ENCODE assay signal across 18 mouse cellular contexts in the genomic region with DNA sequence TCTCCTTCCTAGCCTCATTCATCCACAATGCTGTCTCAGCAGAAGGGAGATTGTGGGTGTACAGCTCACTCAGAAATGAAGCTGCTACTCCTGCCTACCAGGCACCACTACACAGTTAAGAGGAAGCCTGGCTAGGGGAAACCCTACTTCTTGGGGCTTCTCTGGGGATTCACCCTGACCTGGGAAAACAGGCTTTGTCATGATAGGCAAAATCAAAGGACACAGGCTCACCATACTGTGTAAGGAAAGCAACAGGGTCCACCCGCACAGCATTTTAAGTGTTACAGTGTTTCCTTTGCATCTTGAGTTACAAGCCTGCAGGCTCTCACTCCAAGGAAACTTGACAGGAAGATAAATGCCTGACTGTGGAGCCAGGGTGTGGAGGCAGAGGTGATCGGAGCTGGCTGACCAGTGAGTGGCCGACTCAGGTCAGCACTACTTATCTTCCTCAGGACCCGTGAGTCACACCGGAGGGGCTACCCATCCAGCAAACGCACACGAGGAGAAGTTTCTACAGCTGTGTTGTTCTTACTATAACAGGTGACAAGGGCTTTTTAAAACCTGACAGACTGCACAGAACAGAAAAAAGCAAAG. TPM values are rescaled to one million over a fixed set of nuclear protein-coding genes. Genes with fewer than 3 reads are reported as not detected.
A peak's percentile ranks its signal among the peaks of the same experiment; 100 is the strongest.
DNase-seq lines count a peak whose midpoint lies in the region; ATAC-seq lines count a peak whose summit lies in the region.
"Had no signal": no experiment of that assay in that cellular context is flagged by ENCODE, and none has a peak within 500 bp of the region (broad histone marks: within the 10 kb centered on the region; RNA-seq: fewer than 3 reads in every experiment).

No protein-coding gene starts in this region.

- no peak overlapping the region for H3K9ac ChIP-seq in intestine, embryonic 15.5 days
- H3K9ac ChIP-seq in intestine, embryonic 16.5 days (ENCODE audit: low read depth, low read length): no peak overlapping the region
- no peak overlapping the region for H3K9ac ChIP-seq in neural tube, embryonic 15.5 days (replicated peaks)
- H3K9ac ChIP-seq: embryonic facial prominence, embryonic 15.5 days; hindbrain, embryonic 12.5 days; limb, embryonic 13.5 days; liver, embryonic 14.5 days; lung, embryonic 14.5 days; midbrain, embryonic 13.5 days; neural tube, embryonic 12.5 days had no signal

- peak; percentile 55 for DNase-seq in embryo, embryonic 10 days (ENCODE audit: low spot score)
- DNase-seq in embryo, embryonic 9.5 days (ENCODE audit: extremely low spot score): no peak
- peak; percentile 23 for DNase-seq in neural tube, embryonic 10.5 days (ENCODE audit: extremely low spot score, low spot score)
- no peak for DNase-seq in cerebellum, postnatal 14 days

- no peaks in the 10 kb centered on the region; the same call in 1 of the 2 replicates for H3K4me1 ChIP-seq in intestine, embryonic 15.5 days (replicated peaks)
- H3K4me1 ChIP-seq in intestine, embryonic 16.5 days (ENCODE audit: control insufficient read depth, insufficient read depth, low read length): peaks cover 8% of the 10 kb centered on the region
- peaks cover 3% of the 10 kb centered on the region; the same call in 1 of the 2 replicates for H3K4me1 ChIP-seq in neural tube, embryonic 15.5 days
- H3K4me1 ChIP-seq: embryonic facial prominence, embryonic 15.5 days; midbrain, embryonic 13.5 days had no signal

- no peaks in the 10 kb centered on the region for H3K9me3 ChIP-seq in intestine, embryonic 15.5 days
- H3K9me3 ChIP-seq in intestine, embryonic 16.5 days (ENCODE audit: control insufficient read depth, low read length): 0 out of 2 replicates have a peak, but pooled peaks cover 2% of the 10 kb centered on the region
- no peaks in the 10 kb centered on the region for H3K9me3 ChIP-seq in neural tube, embryonic 15.5 days (replicated peaks)
- H3K9me3 ChIP-seq: embryonic facial prominence, embryonic 15.5 days; G1E; hindbrain, embryonic 12.5 days; limb, embryonic 13.5 days; midbrain, embryonic 13.5 days; neural tube, embryonic 12.5 days had no signal

- 0 out of 2 replicates have a peak, but pooled peaks have one; percentile 13 for ATAC-seq in intestine, embryonic 15.5 days
- no peak for ATAC-seq in intestine, embryonic 16.5 days
- ATAC-seq in neural tube, embryonic 15.5 days (ENCODE audit: low FRiP score): no peak
- no peak for ATAC-seq in activated CD4-positive, CD25-positive, alpha-beta regulatory T cell, adult 4 months
- ATAC-seq: forebrain, embryonic 14.5 days; midbrain, embryonic 13.5 days had no signal

- 24% methylated on average over 7 of the region's 7 CpGs for WGBS in intestine, embryonic 15.5 days
- 25% methylated on average over 7 of the region's 7 CpGs for WGBS in intestine, embryonic 16.5 days
- WGBS in neural tube, embryonic 15.5 days: 57% methylated on average over 7 of the region's 7 CpGs

- no peak overlapping the region for H3K4me2 ChIP-seq in intestine, embryonic 15.5 days (replicated peaks)
- H3K4me2 ChIP-seq in intestine, embryonic 16.5 days (ENCODE audit: low read depth, low read length): no peak overlapping the region
- no peak overlapping the region for H3K4me2 ChIP-seq in neural tube, embryonic 15.5 days
- H3K4me2 ChIP-seq: embryonic facial prominence, embryonic 15.5 days; hindbrain, embryonic 12.5 days; limb, embryonic 13.5 days; lung, embryonic 14.5 days; midbrain, embryonic 13.5 days; neural tube, embryonic 12.5 days had no signal

- no peak overlapping the region for H3K4me3 ChIP-seq in intestine, embryonic 15.5 days (replicated peaks)
- H3K4me3 ChIP-seq in intestine, embryonic 16.5 days (ENCODE audit: low read length): no peak overlapping the region
- H3K4me3 ChIP-seq in neural tube, embryonic 15.5 days (replicated peaks): no peak overlapping the region
- H3K4me3 ChIP-seq: embryonic facial prominence, embryonic 15.5 days; gastrocnemius, adult 2 months; hindbrain, embryonic 12.5 days; limb, embryonic 13.5 days; midbrain, embryonic 13.5 days; neural tube, embryonic 12.5 days had no signal

- no peaks in the 10 kb centered on the region for H3K36me3 ChIP-seq in intestine, embryonic 15.5 days
- peaks cover 7% of the 10 kb centered on the region; the same call in 1 of the 2 replicates for H3K36me3 ChIP-seq in intestine, embryonic 16.5 days (ENCODE audit: control insufficient read depth, insufficient read depth, low read length)
- peaks cover 4% of the 10 kb centered on the region; the same call in 1 of the 2 replicates for H3K36me3 ChIP-seq in neural tube, embryonic 15.5 days
- H3K36me3 ChIP-seq: G1E had no signal

- no peak overlapping the region for H3K27ac ChIP-seq in intestine, embryonic 15.5 days
- H3K27ac ChIP-seq in intestine, embryonic 16.5 days (ENCODE audit: low read length): no peak overlapping the region
- H3K27ac ChIP-seq in neural tube, embryonic 15.5 days (replicated peaks): no peak overlapping the region
- H3K27ac ChIP-seq: embryonic facial prominence, embryonic 15.5 days; gastrocnemius, adult 2 months; hindbrain, embryonic 12.5 days; limb, embryonic 13.5 days; liver, embryonic 14.5 days; midbrain, embryonic 13.5 days; neural tube, embryonic 12.5 days had no signal

- H3K27me3 ChIP-seq in intestine, embryonic 15.5 days (replicated peaks): no peaks in the 10 kb centered on the region
- H3K27me3 ChIP-seq in intestine, embryonic 16.5 days (replicated peaks; ENCODE audit: control insufficient read depth, insufficient read depth, low read length): no peaks in the 10 kb centered on the region
- H3K27me3 ChIP-seq in neural tube, embryonic 15.5 days (replicated peaks): no peaks in the 10 kb centered on the region
- H3K27me3 ChIP-seq: embryonic facial prominence, embryonic 15.5 days; hindbrain, embryonic 12.5 days; limb, embryonic 13.5 days; midbrain, embryonic 13.5 days; neural tube, embryonic 12.5 days had no signal

RNA-seq across cellular contexts. Expression of gene Igf2bp2, which starts 38.7 kb away (rescaled TPM):
- polyA plus RNA-seq in intestine, embryonic 15.5 days (2015; fragmentation: Nextera tagmentation; extraction: Ambion mirVana): 107 and 116 TPM in 2 replicates
- 97.7 and 98.1 TPM in 2 replicates for polyA plus RNA-seq in intestine, embryonic 16.5 days (2015; fragmentation: Nextera tagmentation; extraction: Ambion mirVana)
- polyA plus RNA-seq in neural tube, embryonic 15.5 days (2015; fragmentation: Nextera tagmentation; extraction: Ambion mirVana): 15.5 and 30.4 TPM in 2 replicates
- 1 to 10 TPM in 1 of 2 experiments, under 1 TPM in 1; 0.41 to 1.2 TPM for polyA plus RNA-seq in activated CD4-positive, CD25-positive, alpha-beta regulatory T cell, adult 4 months (2017; shearing (Covaris generic))

Comparison
In these comparisons a context has a peak if more than half of its experiments do, and no peak if none do; other contexts are left out.
1. DNase-seq: peak in embryo, embryonic 10 days (single experiment) and neural tube, embryonic 10.5 days (single experiment); none in embryo, embryonic 9.5 days (single experiment) and cerebellum, postnatal 14 days (0 of 2).